Mouse (Mus musculus) spleen, adult 2 months (tissue): ENCODE results near the gene Aqp8.

Experiments used
- CTCF ChIP-seq: fragments of 200-500 bp; IDR thresholded peaks from 2 replicates; pipeline ENCODE4 v1.5.1; 2011; ENCODE audit warnings: mild to moderate bottlenecking, inconsistent platforms; ENCODE audit not compliant: insufficient read depth, insufficient read length, insufficient replicate concordance; ENCODE audit errors: extremely low read depth
- POLR2A ChIP-seq: fragments of 200-500 bp; IDR thresholded peaks from 2 replicates; pipeline ENCODE4 v1.6.1; 2011; ENCODE audit warnings: low read depth, low read length, inconsistent platforms

DNA sequence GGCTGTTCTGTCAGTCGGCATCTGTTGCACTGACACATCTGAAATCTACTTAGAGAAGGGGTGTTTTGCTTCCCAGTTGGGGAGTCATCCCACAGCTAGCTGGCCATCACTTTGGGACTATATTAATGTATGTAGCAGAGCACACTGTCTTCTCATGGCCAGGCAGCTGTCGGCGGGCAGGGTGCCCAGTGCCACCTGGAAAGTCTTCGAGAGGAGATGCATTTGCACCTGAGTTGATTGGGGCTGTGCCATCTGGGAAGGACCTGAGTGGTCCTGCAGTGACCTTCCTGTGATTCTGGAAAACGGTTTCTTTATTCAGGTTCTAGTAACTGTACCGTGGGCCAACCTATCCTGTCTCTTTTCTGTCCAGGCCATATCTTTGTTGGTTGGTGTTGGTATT, 37.8 kb upstream of the Aqp8 start:
- TF ChIP-seq POLR2A: no peak
- no peak for TF ChIP-seq CTCF
